Mouse (Mus musculus): ENCODE data around the gene Vmn1r235. TPM values are rescaled to one million over a fixed set of nuclear protein-coding genes. Genes with fewer than 3 reads are reported as not detected.
"Not testable (repeated sequence)": the region's sequence is repeated elsewhere in the genome, so short reads cannot be mapped to it uniquely, and the experiment has no call there.

The Vmn1r235 gene
- polyA plus RNA-seq (2012; ENCODE audit: insufficient read depth, insufficient read length, missing spikeins), result not detected in 2 replicates

DNA sequence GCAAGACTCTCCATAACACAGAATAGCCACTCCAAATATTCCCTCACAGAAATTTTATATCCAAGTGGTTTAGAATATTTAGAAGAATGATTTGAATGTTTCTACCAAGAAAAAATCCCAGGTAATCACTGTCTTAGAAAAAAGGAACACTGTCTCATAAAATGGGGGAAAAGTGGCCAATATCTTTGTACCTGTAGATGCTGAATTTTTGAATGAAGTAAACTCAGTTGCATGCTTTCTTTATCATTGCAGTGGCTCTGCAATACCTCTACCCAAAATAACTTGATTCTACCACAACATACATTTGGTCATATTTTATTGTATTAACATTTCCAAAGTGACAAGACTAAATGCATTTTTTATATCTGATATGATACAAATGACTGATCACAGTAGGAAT lies at the start of gene Vmn1r235:
Gene Vmn1r235 (plus strand): TSS at position 301 of the 400 bp plus-strand sequence.
- Histone ChIP-seq H3K27ac (replicated peaks; ENCODE audit: low read depth, low read length) (no peak within 1 kb of the TSS), H3K4me1 (ENCODE audit: control insufficient read depth, insufficient read depth, insufficient read length, low read length) (no peaks in the 10 kb centered on the region), H3K4me3 (ENCODE audit: insufficient read depth, low read depth, low read length) (no peak within 1 kb of the TSS)

DNA sequence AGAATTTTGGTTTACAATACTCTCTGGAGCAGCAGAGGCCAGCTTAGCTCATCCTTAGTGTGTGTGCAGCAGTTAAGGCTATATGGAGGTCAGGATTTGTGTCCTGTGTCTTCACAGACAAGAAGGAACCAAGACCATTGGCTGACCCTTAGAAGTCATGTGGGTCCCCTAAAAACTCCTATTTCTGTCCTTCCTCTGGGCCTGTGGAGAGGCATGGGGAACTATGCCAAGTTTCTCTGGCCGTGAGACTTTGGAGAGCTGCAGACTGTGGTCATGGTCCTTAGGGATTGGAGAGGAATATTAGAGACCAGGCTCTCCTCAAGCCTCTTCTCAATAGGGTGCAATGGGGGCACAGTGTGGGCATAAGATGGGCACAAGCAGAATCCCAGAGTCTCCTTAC lies 45.1 kb upstream of the Vmn1r235 start:
- not testable (repeated sequence) for H3K4me1 ChIP-seq (ENCODE audit: control insufficient read depth, insufficient read depth, insufficient read length, low read length); H3K4me3 ChIP-seq (ENCODE audit: insufficient read depth, low read depth, low read length); H3K27ac ChIP-seq (replicated peaks; ENCODE audit: low read depth, low read length)

DNA sequence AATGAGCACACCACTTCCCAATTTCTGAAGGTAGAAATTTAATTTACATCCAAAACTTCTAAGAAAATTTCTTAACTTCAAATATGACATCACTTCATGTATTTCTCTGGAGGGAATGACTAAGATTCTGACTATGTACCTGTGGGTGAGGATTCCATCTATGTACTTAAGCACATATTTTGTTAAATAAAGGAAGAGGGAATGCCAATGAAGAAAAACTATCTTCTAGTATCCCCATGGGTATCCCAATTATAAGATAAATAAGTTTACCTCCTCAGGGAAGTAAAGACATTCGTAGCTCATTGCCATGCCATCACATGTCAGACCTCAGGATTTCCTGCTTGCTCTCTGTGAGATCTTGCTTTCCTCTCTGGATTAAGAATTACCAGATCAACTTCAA lies 30.4 kb upstream of the Vmn1r235 start, which contains the start of gene Vmn1r234:
Gene Vmn1r234 (plus strand): TSS at position 301 of the 400 bp plus-strand sequence.
- Histone ChIP-seq H3K4me1 (ENCODE audit: control insufficient read depth, insufficient read depth, insufficient read length, low read length) (no peaks in the 10 kb centered on the region), H3K27ac (replicated peaks; ENCODE audit: low read depth, low read length) (no peak within 1 kb of the TSS), H3K4me3 (ENCODE audit: insufficient read depth, low read depth, low read length) (no peak within 1 kb of the TSS)

DNA sequence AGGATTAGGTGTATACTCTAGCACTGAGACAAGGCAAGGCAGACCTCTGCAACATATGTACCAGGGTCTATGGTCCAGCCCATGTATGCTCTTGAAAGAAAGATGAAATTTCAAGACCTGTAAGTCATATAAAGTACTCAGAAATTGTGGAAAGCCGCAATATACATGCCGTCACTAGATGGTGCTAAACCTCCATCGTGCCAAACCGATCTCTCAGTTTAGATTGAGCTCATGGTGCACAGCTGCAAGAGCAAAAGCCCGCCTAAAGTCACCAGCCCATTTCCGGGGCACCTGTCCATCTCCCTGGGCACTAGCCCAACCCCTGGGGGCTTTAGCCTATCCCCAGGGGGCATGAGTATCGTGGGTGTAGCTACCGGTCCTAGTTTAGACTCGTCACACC lies 24.6 kb upstream of the Vmn1r235 start:
- no peak overlapping the region for H3K4me3 ChIP-seq (ENCODE audit: insufficient read depth, low read depth, low read length)
- H3K27ac ChIP-seq (replicated peaks; ENCODE audit: low read depth, low read length), result no peak overlapping the region
- no peaks in the 10 kb centered on the region for H3K4me1 ChIP-seq (ENCODE audit: control insufficient read depth, insufficient read depth, insufficient read length, low read length)

DNA sequence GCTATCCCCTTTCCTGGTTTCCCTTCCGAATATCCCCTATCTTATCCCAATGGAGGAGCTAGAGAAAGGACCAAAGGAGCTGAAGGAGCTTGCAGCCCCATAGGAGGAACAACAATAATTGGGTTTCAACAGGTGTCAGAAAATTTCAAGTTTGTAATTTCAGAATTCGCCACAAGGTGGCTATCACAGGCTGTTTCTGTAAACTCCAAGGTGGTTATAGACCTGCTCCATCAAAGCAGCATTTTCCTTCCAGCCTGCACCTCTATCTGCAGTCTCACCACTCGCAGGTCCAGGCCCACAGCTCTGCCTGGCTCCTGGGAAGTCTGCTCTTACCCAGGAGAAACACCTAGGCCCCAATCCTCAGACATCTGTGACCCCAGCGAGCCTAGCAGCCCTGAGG lies 15.9 kb downstream of the Vmn1r235 start:
- H3K4me3 ChIP-seq (ENCODE audit: insufficient read depth, low read depth, low read length), result no peak overlapping the region
- no peaks in the 10 kb centered on the region for H3K4me1 ChIP-seq (ENCODE audit: control insufficient read depth, insufficient read depth, insufficient read length, low read length)
- no peak overlapping the region for H3K27ac ChIP-seq (replicated peaks; ENCODE audit: low read depth, low read length)

DNA sequence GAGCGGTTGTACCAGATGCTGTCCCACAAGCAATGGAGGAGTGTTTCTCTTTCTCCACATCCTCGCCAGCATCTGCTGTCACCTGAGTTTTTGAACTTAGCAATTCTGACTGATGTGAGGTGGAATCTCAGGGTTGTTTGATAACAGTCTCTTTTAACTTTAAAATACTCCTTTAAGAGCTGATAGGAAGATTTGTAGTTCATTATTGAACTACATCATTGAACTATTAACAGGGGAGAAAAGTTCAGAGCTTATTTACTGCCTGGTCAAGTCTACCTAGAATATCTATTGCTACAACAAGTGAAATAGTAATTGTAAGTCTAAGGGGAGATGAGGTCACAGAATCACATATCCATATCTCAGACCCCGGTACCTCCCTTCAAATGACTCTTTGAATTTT lies 26.4 kb downstream of the Vmn1r235 start, which contains the start of gene Vmn1r236:
Gene Vmn1r236 (plus strand): TSS at position 301 of the 400 bp plus-strand sequence.
- no peaks in the 10 kb centered on the region for H3K4me1 ChIP-seq (ENCODE audit: control insufficient read depth, insufficient read depth, insufficient read length, low read length)
- no peak within 1 kb of the TSS for H3K27ac ChIP-seq (replicated peaks; ENCODE audit: low read depth, low read length)
- H3K4me3 ChIP-seq (ENCODE audit: insufficient read depth, low read depth, low read length), result no peak within 1 kb of the TSS

DNA sequence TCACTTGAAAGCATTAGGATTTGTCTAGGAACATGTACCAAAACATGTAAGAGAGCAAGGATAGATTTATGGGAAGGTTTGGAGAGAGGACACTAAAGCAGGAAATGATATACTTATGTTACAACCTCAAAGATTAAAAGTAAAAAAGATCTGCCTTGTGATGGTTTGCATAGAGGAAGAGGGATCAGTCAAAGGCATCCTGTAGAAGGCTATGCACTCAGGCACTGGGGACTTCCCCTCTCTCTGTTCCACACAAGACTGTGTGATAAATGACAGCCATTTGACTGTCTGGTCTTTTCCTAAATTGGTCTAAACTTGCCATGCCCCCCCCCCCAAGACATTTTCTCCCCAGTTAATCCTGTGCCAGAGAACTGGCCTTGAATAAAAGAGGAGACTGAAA lies 28.2 kb downstream of the Vmn1r235 start:
- no peak overlapping the region for H3K4me3 ChIP-seq (ENCODE audit: insufficient read depth, low read depth, low read length)
- H3K4me1 ChIP-seq (ENCODE audit: control insufficient read depth, insufficient read depth, insufficient read length, low read length), result no peaks in the 10 kb centered on the region
- H3K27ac ChIP-seq (replicated peaks; ENCODE audit: low read depth, low read length), result no peak overlapping the region

DNA sequence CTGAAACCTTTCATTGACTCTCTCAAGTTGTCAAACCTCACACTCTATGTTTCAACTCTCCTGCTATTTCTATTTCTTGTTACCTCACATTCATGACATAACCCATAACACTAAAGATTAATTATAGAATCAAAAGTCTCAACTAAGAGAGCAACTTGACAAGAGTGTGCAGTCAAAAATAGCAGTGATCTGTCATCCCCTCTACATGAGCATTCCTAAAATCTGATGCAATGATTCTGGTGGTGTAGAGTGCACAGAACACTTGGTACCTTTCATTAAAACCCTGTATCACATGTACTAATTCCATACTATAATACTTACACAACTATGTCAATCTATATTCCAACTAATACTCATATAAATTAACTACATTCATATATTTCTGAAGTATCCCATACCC lies 33.5 kb downstream of the Vmn1r235 start:
- Histone ChIP-seq H3K4me3 (ENCODE audit: insufficient read depth, low read depth, low read length) (no peak overlapping the region), H3K27ac (replicated peaks; ENCODE audit: low read depth, low read length) (no peak overlapping the region), H3K4me1 (ENCODE audit: control insufficient read depth, insufficient read depth, insufficient read length, low read length) (no peaks in the 10 kb centered on the region)

DNA sequence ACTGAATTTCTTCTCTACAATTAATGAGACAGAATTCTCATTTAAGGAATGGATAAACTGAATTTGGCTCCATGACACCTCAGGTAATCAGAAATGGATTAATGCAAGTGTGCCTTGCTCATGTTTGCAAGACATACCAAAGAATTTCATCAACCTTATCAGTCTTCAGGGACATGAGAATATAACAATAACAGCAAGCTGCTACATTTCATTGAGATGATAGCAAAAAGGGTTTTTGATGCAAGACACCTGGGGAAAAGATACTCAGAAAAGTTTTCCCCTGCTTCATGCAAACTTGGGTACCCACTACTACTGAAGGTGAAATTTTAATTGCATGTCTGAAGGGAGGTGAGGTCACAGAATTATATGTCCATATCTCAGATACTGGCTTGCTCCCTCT lies 55.4 kb downstream of the Vmn1r235 start, which contains the start of gene Vmn1r237:
Gene Vmn1r237 (plus strand): TSS at position 301 of the 400 bp plus-strand sequence.
- no peak within 1 kb of the TSS for H3K4me3 ChIP-seq (ENCODE audit: insufficient read depth, low read depth, low read length)
- no peak within 1 kb of the TSS for H3K27ac ChIP-seq (replicated peaks; ENCODE audit: low read depth, low read length)
- no peaks in the 10 kb centered on the region for H3K4me1 ChIP-seq (ENCODE audit: control insufficient read depth, insufficient read depth, insufficient read length, low read length)

Other genes with a start within 250 kb of the Vmn1r235 start
- 6.2 and 10.6 TPM in 2 replicates for gene Zfp160, start 247.5 kb upstream of the Vmn1r235 start, polyA plus RNA-seq (2012; ENCODE audit: insufficient read depth, insufficient read length, missing spikeins)
- not detected in 2 replicates for gene Vmn1r234, start 30.3 kb upstream of the Vmn1r235 start, polyA plus RNA-seq (2012; ENCODE audit: insufficient read depth, insufficient read length, missing spikeins)
- gene Vmn1r236, start 26.5 kb downstream of the Vmn1r235 start, polyA plus RNA-seq (2012; ENCODE audit: insufficient read depth, insufficient read length, missing spikeins), result not detected in 2 replicates
- not detected in 2 replicates for gene Vmn1r237, start 55.5 kb downstream of the Vmn1r235 start, polyA plus RNA-seq (2012; ENCODE audit: insufficient read depth, insufficient read length, missing spikeins)
- 1.3 and 2.9 TPM in 2 replicates for gene Zfp677, start 127.3 kb downstream of the Vmn1r235 start, polyA plus RNA-seq (2012; ENCODE audit: insufficient read depth, insufficient read length, missing spikeins)
- gene Zfp54, start 166.8 kb downstream of the Vmn1r235 start, polyA plus RNA-seq (2012; ENCODE audit: insufficient read depth, insufficient read length, missing spikeins), result 1.4 and 1.8 TPM in 2 replicates
- gene Zfp51, start 194.0 kb downstream of the Vmn1r235 start, polyA plus RNA-seq (2012; ENCODE audit: insufficient read depth, insufficient read length, missing spikeins), result 6.2 and 8.9 TPM in 2 replicates
- 3.1 and 3.6 TPM in 2 replicates for gene Zfp53, start 232.6 kb downstream of the Vmn1r235 start, polyA plus RNA-seq (2012; ENCODE audit: insufficient read depth, insufficient read length, missing spikeins)